Mouse (Mus musculus) forebrain, embryonic 11.5 days (tissue): Measurements from ENCODE around the gene Borcs5. TPM values are rescaled to one million over a fixed set of nuclear protein-coding genes. Genes with fewer than 3 reads are reported as not detected.

Experiments
- ATAC-seq: fragments of 200-750 bp; cut with Nextera tagmentation; replicated peaks from 2 replicates; pipeline ENCODE4 v1.8.0; 2017; ENCODE audit warnings: moderate TSS enrichment; ENCODE audit not compliant: low FRiP score
- DNase-seq: peaks from one replicate; pipeline ENCODE4 v3.0.0-alpha.2; 2017; ENCODE audit warnings: low spot score
- H3K27ac ChIP-seq: fragments of 300-500 bp; sonication (generic); 2 replicates; pipeline ENCODE4 v1.5.1; 2014; ENCODE audit warnings: low read depth, low read length
- H3K27me3 ChIP-seq: fragments of 300-500 bp; sonication (generic); 2 replicates; pipeline ENCODE4 v1.6.1; 2014; ENCODE audit warnings: mild to moderate bottlenecking, low read length, mixed read lengths; ENCODE audit not compliant: control insufficient read depth, insufficient read depth
- H3K36me3 ChIP-seq: fragments of 300-500 bp; sonication (generic); 2 replicates; pipeline ENCODE4 v1.6.1; 2014; ENCODE audit warnings: mild to moderate bottlenecking, low read length, moderate library complexity, mixed read lengths; ENCODE audit not compliant: control insufficient read depth, insufficient read depth
- H3K4me1 ChIP-seq: fragments of 300-500 bp; sonication (generic); replicated peaks from 2 replicates; pipeline ENCODE4 v1.6.1; 2014; ENCODE audit warnings: low read length, mixed read lengths; ENCODE audit not compliant: control insufficient read depth, insufficient read depth
- H3K4me2 ChIP-seq: fragments of 300-500 bp; sonication (generic); 2 replicates; pipeline ENCODE4 v1.6.1; 2014; ENCODE audit warnings: low read depth, mild to moderate bottlenecking, low read length, moderate library complexity, mixed read lengths; ENCODE audit not compliant: severe bottlenecking
- H3K4me3 ChIP-seq: fragments of 300-500 bp; sonication (generic); 2 replicates; pipeline ENCODE4 v1.5.1; 2014; ENCODE audit warnings: low read depth, low read length
- H3K9ac ChIP-seq: fragments of 300-500 bp; sonication (generic); 2 replicates; pipeline ENCODE4 v1.6.1; 2014; ENCODE audit warnings: low read length
- H3K9me3 ChIP-seq: fragments of 300-500 bp; sonication (generic); 2 replicates; pipeline ENCODE4 v1.6.1; 2016; ENCODE audit warnings: low read length, mixed read lengths; ENCODE audit not compliant: control insufficient read depth
- WGBS: fragments of 180-500 bp; shearing (Covaris S2); extraction: QIAGEN DNeasy Blood & Tissue Kit; methylation state at CpG from one replicate; pipeline ENCODE4 v1.1.7; 2014; 5-methylcytosine and 5-hydroxymethylcytosine counted together
- polyA plus RNA-seq: library from polyadenylated mRNA; unstranded; fragments of >200 nt; fragmentation: Nextera tagmentation; extraction: Ambion mirVana; gene quantifications from 2 replicates; pipeline ENCODE4 v1.2.1, GENCODE M21; 2014

The Borcs5 gene
- polyA plus RNA-seq, 1 experiment from 2014 or later = 27.0 TPM

- ATAC-seq = no peak
- no peaks in the 10 kb centered on the region for H3K9me3 ChIP-seq
- no peak overlapping the region for H3K4me3 ChIP-seq
- H3K36me3 ChIP-seq = no peaks in the 10 kb centered on the region
- no peak overlapping the region for H3K27ac ChIP-seq
- no peaks in the 10 kb centered on the region for H3K27me3 ChIP-seq
- 96% methylated on average over 3 of the region's 3 CpGs for WGBS
- H3K4me1 ChIP-seq = no peaks in the 10 kb centered on the region
- no peak overlapping the region for H3K9ac ChIP-seq
- no peak overlapping the region for H3K4me2 ChIP-seq
- no peak for DNase-seq
Measured at GRCm38 (mm10) chr6:134605196-134605595, 34.1 kb upstream of the Borcs5 start.

DNA sequence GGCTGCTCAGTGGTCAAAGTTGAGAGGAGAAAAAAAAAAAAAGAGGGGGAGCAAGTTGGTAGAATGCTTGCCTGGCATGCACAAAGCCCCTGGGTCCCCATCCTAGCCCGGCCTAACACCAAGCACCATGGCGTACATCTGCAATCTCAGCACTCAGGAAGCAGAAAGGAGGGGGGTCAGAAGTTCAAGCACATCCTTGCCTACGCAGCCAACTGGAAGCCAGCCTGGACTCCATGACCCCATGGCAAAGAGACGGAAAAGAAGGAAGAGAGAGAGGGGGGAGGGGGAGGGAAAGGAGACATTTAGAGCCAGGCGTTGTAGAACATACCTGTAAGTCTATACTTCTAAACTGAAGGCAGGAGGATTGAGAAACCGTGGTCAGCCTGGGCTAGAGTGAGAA lies 32.8 kb upstream of the Borcs5 start:
- Histone ChIP-seq H3K36me3 (no peaks in the 10 kb centered on the region), H3K9me3 (no peaks in the 10 kb centered on the region), H3K4me1 (no peaks in the 10 kb centered on the region), H3K27ac (no peak overlapping the region), H3K4me3 (no peak overlapping the region), H3K4me2 (no peak overlapping the region), H3K9ac (no peak overlapping the region), H3K27me3 (no peaks in the 10 kb centered on the region)
- no peak for DNase-seq
- no peak for ATAC-seq
- whole genome bisulfite sequencing = 63% methylated on average over 6 of the region's 6 CpGs

- no peaks in the 10 kb centered on the region for H3K27me3 ChIP-seq
- H3K4me2 ChIP-seq = no peak overlapping the region
- H3K4me1 ChIP-seq = no peaks in the 10 kb centered on the region
- DNase-seq = no peak
- WGBS = 61% methylated on average over 9 of the region's 9 CpGs
- H3K4me3 ChIP-seq = no peak overlapping the region
- H3K36me3 ChIP-seq = no peaks in the 10 kb centered on the region
- peak; percentile 56; the same call in 1 of the 2 replicates for ATAC-seq
- H3K9ac ChIP-seq = no peak overlapping the region
- no peaks in the 10 kb centered on the region for H3K9me3 ChIP-seq
- H3K27ac ChIP-seq = no peak overlapping the region
Measured at GRCm38 (mm10) chr6:134606949-134607746, 32.2 kb upstream of the Borcs5 start.

DNA sequence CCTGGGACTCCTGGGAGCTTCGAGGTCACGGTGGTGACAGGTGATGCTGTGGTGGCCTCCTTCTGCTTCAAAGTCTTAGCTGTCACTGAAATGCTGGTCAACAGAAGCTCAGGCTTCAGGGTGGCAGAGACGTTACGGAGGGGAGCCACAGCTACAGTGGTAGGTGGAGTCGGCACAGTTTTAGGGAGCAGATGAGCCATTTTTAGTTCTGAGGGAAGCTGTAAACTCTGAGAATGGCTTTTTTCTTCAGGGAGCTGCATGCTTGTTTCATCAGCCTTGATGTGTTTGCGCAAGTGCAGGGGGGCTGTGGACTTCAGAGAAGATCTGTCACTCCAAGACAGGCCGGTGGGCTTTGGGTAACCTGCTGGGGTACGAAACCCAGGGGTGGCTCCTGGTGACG lies 28.9 kb upstream of the Borcs5 start:
- 90% methylated on average over 9 of the region's 9 CpGs for WGBS
- H3K4me1 ChIP-seq = no peaks in the 10 kb centered on the region
- no peak for DNase-seq
- no peak overlapping the region for H3K9ac ChIP-seq
- no peak overlapping the region for H3K4me3 ChIP-seq
- H3K9me3 ChIP-seq = no peaks in the 10 kb centered on the region
- no peak overlapping the region for H3K27ac ChIP-seq
- no peak overlapping the region for H3K4me2 ChIP-seq
- no peaks in the 10 kb centered on the region for H3K27me3 ChIP-seq
- no peak for ATAC-seq
- no peaks in the 10 kb centered on the region for H3K36me3 ChIP-seq

DNA sequence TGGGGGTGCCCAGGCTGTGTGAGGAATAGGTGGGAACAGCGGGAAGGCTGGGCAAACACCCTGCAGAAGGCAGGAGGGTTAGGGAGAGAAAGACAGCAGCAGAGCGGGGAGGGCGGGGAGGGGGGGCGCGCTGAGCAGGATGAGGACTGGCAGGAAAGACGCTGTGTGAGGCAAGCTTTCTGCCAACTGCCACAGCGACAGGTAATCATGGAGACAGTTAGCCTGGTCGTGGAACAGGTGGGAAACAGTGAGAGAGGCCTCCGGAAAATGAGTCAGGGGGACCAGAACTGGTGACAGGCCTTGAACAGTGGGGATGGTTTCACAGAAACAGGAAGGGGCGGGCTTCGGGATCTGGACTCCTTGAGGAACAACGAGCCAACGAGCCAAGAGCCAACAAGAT lies 27.4 kb upstream of the Borcs5 start:
- Histone ChIP-seq H3K4me2 (no peak overlapping the region), H3K36me3 (no peaks in the 10 kb centered on the region), H3K9ac (no peak overlapping the region), H3K27ac (no peak overlapping the region), H3K4me1 (no peaks in the 10 kb centered on the region), H3K27me3 (no peaks in the 10 kb centered on the region), H3K9me3 (no peaks in the 10 kb centered on the region), H3K4me3 (no peak overlapping the region)
- DNase-seq = no peak
- no peak for ATAC-seq
- 78% methylated on average over 13 of the region's 13 CpGs for WGBS

DNA sequence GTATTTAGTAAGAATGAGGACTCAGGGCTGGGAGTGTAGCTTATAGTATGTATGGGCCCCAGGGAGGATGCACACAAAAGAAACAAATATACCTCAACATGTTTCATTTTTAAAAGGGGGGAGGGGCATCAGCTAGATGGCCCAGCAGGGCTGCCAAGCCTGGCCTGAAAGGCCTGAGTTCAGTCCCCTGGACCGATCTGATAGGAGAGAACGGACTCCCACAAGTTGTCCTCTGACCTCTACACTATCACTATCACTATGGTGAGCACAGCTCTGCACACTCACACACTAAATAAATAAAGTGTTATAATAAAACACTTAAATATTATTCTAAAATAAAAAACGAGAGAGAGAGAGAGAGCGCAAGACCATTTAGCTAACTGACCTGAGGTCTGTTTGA lies 25.0 kb upstream of the Borcs5 start:
- H3K4me3 ChIP-seq = no peak overlapping the region
- no peaks in the 10 kb centered on the region for H3K36me3 ChIP-seq
- no peak for ATAC-seq
- 89% methylated on average over 4 of the region's 4 CpGs for WGBS
- no peaks in the 10 kb centered on the region for H3K9me3 ChIP-seq
- no peak for DNase-seq
- H3K4me2 ChIP-seq = no peak overlapping the region
- H3K4me1 ChIP-seq = no peaks in the 10 kb centered on the region
- no peak overlapping the region for H3K27ac ChIP-seq
- no peaks in the 10 kb centered on the region for H3K27me3 ChIP-seq
- H3K9ac ChIP-seq = no peak overlapping the region

GRCm38 (mm10) chr6:134614723-134615648 lies 24.3 kb upstream of the Borcs5 start:
- DNase-seq (peak; percentile 89), ATAC-seq (peak; percentile 69)
- Histone ChIP-seq H3K4me2 (no peak overlapping the region), H3K27me3 (no peaks in the 10 kb centered on the region), H3K9ac (no peak overlapping the region), H3K36me3 (no peaks in the 10 kb centered on the region), H3K9me3 (no peaks in the 10 kb centered on the region), H3K4me1 (no peaks in the 10 kb centered on the region), H3K27ac (no peak overlapping the region), H3K4me3 (no peak overlapping the region)
- WGBS = 30% methylated on average over 16 of the region's 16 CpGs

DNA sequence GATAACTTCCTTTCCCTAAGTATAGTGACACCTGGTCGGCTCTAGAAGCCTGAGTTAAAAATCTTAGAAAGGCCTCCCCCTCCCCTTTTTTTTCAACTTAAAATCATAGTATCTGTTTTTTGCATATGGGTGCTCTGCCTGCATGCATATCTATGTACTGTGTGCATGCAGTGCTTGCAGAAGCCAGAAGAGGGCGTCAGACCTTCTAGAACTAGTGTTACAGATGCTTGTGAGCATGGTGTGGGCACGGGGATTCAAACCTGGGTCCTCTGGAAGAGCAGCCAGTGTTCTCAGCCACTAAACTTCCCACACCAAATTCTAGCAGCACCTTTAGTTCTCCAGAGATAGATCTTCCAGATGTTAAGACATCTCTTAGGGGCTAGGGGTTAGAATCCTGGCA lies 21.7 kb upstream of the Borcs5 start:
- no peak for ATAC-seq
- H3K4me1 ChIP-seq = no peaks in the 10 kb centered on the region
- H3K4me3 ChIP-seq = no peak overlapping the region
- 57% methylated on average over 3 of the region's 3 CpGs for WGBS
- DNase-seq = no peak
- no peaks in the 10 kb centered on the region for H3K27me3 ChIP-seq
- no peak overlapping the region for H3K4me2 ChIP-seq
- no peak overlapping the region for H3K9ac ChIP-seq
- no peak overlapping the region for H3K27ac ChIP-seq
- H3K36me3 ChIP-seq = no peaks in the 10 kb centered on the region
- no peaks in the 10 kb centered on the region for H3K9me3 ChIP-seq
